Mouse (Mus musculus) heart, adult 11 months (tissue): ENCODE results near the gene Scd2.
"Not testable (repeated sequence)": the region's sequence is repeated elsewhere in the genome, so short reads cannot be mapped to it uniquely, and the experiment has no call there.

Experiments used
- DNase-seq: peaks from one replicate; pipeline ENCODE4 v3.0.0; 2022

Scd2 gene

DNA sequence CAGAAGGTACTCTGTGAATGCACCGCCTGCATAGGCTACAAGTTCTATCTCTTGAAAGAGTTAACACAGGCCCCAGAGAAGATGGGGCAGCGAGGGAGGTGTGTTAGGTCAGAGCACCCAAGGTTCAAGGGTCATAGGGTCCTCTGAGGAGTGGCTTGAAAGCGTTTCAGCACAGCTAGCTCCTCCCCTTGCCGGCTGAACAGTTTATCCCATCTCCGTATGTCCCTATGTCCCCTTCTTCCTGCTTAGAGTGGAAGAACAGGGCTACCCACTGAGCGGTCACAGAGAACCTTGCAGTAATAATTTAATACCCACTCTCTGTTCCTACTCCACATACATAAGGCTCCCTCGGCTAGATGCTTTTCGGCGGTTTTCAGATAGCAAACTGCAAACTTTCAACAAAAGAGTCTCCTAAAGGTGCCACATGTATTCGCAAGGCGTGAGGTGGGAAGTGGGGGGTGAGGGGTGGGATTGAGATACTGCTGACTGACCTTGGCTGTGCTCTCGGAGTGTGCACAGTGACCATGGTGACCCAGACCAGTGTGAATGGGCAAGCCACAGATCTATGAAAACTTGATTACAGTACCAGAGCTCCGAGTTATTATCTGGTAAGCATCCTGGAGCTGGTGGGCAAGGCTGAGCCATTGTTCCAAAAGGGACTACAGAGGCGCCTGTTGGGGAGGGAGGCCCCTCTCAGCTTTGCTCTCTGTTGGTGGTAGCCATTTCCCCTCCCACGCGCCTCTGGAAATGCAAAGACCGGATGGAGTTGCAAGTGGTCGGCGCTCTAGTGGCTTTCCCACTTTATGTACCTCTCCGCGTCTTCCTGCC, at the start of gene Scd2:
Scd2 (plus strand) TSS at position 734 of the 828 bp plus-strand sequence.
- peak; percentile 91 for DNase-seq

DNA sequence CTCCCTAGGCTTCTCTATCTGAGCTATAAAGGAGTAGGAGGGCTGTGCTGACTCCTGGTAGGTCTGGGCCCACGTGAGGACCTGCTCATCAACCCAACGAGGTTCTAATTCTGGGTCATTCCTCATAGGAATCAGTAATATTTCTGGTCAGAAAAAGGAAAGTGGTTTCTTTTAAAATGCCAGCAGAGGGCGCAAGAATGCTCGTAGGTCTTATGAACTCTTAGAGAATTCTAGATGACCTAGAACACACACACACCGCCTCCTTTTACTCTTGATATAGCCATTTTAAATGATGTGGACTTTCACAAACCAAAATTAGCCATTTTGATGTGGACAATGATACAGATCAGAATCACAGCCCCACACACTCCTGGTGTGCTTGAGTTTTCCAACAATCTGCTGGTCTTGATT, 47.7 kb upstream of the Scd2 start:
- peak; percentile 89 for DNase-seq

DNA sequence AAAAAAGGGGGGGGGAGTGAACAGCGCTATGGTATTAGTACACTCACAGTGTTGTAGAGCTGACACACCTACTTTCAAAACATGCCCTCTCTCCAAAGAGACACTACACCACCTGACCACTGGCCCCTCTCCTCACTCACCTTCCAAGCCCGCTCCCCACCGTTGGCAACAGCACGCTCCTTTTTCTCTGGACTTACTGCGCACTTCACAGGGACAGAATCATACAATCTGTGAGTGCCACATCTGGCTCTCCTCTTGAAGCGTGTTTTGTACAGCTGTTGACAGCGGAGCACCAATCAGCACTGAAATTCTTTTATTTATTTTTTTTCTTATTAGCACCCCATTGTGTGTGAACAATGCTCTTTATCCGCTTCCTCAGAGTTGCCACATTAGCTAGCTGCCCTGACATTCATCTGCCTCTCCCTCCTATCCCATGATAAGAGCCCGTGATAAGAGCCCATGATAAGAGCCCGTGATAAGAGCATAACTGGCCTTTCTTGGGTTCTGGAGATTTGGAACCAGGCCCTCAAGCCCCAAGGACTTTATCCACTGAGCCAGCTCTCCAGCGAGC, 47.0 kb upstream of the Scd2 start:
- DNase-seq, result peak; percentile 87

DNA sequence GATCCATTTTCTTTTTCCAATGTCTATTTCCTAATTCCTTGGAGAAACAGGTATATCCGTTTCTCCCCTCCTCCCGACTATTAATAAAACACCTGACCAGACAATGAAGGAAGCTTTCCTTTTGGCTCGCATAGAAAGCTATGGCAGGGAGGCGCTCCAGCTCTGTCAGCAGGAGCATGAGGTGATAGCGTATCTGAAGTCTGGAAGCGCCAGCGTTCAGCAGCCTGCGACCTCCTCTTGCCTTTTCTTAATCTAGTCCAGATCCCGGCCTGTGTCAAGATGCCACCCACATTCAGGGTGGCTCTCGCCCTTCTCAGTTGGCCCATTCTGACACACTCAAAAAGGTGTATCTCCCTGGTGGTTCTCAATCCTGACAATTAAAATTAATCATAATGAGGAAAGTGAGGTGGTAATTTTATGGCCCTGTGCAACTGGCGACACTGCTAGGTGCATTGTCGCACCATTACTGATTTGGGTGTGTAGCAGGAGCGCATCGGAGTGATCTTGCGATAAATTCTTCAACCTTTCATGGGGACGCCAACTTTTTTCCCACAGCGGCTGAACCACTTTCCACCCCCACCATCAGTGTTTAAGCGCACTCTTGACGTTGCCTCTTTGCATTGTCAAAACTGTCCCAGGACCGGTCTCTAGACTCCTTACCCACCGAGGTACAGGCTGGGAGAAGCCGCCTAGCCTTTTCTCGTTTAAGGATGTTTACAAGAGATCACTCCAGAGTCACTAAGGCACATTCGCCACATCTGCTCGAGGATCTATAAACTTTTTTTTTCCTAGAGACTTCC, 46.0 kb upstream of the Scd2 start:
- DNase-seq, result peak; percentile 93

DNA sequence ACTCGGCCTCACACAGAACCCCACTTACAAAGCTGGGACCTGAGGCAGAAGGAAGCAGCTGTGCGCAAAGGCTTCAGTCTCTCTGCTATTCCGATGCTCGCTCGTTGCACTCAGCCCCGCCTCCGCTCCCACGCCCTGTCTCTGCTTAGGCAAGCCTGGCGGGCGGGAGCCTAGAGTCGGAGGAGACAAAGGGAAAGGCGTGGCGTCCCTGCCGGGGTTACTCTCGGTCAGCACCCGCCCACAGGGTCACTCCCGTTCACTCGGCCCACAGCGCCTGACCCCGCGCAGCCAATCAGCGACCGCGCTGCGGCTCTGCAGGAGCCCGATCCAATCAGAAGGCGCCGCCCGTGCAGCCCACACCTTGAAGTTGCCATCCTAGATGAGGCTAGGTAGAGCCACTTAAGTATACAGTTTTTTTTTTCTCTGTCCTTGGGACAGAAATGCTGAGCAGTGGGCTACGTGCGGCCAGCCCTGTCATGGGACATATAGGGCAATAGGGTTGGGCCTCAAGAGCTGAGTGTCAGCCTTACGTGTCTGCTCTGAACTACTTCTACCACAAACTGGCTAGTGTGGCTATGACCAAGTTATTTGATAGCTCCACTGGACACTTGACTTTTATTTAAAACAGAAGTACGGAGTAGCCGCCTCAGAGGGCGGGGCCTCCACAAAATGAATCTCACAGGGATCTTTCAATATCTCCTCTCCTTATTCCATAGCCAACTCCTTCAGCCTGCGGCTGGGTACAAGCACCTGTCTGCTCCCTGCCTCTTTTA, 45.2 kb upstream of the Scd2 start:
- peak; percentile 100 for DNase-seq

DNA sequence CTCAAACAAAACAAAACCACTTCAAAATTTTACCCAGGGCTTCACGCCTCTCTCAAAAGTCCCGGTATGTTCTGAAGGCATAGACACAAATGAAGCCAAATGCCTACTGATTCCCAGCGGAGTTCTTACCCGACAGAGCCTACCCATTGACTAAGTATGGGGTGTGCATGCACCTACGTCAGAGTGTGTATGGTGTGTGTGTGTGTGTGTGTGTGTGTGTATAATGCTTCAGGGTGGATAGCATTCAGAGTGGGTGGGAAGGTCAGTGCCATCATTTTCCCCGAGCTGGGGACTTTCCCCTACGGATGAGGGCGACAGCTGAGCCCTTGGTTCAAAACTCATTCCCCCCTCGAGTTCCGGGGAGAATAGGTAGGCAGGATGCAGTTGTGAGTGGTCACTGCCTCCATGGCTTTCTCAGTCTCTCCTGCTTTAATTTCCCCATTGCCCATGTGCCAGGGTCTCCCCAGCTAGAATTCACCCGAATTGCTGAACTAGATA, 44.6 kb upstream of the Scd2 start:
- no peak for DNase-seq

DNA sequence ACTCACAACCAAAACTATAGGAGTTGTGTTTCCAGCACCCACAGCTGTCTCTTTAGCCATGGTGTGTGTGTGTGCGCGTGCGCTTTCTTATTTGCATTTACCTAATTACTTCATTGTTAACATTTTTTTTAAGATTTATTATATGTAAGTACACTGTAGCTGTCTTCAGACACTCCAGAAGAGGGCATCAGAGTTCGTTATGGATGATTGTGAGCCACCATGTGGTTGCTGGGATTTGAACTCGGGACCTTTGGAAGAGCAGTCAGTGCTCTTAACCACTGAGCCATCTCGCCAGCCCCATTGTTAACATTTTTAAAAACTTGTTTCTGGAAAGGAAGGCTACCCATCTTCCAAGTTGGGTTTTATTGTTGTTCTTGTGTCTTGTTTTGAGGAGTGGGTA, 42.3 kb upstream of the Scd2 start:
- DNase-seq, result peak; percentile 34

DNA sequence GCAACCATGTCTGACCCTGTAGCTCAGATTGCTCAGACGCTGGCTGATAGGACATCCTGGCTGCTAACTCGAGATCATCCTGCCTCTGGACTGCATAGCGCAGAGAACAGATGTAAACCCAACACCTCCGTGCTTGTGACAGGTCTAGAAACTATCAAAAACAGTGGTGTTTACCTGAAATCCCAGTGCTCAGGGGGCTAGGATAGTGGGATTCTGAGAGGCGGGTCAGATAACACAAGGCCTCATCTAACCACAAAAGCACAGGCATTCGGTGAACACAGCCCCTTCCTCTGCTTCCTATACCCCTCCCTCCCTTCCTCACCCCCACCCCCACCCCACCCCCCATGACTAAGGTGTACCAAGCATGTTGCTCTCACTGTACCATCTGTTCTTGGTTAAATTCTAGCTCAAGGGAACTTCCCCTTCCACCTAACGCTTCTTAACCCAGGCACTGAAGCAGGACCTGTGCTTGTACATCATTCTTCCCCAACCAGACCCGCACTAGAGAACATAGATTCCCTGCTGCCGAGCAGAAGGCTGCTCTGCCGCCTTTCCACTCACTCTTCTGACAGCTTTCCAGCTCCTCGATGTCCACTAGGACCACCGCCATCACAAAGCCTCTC, 41.4 kb upstream of the Scd2 start:
- DNase-seq, result peak; percentile 33

DNA sequence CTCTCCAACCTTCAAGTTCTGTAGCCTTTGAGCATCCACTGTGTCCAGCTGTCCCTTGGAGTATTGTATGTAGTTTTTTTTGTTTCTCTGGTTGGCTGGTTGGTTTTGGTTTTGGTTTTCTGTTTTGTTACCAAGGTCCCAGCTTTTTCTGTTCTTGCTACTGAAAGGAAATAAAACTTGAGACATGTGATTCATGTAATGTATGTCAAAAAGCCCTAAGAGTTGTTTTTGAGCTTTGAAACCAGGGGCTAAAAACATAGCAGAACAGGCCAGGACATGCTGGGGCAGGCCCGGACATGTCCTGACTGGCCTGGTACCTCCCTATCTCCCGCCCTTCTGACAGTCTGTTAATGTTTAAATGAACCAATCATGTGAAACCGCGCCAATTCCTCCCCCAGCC, 39.4 kb upstream of the Scd2 start:
- not testable (repeated sequence) for DNase-seq

DNA sequence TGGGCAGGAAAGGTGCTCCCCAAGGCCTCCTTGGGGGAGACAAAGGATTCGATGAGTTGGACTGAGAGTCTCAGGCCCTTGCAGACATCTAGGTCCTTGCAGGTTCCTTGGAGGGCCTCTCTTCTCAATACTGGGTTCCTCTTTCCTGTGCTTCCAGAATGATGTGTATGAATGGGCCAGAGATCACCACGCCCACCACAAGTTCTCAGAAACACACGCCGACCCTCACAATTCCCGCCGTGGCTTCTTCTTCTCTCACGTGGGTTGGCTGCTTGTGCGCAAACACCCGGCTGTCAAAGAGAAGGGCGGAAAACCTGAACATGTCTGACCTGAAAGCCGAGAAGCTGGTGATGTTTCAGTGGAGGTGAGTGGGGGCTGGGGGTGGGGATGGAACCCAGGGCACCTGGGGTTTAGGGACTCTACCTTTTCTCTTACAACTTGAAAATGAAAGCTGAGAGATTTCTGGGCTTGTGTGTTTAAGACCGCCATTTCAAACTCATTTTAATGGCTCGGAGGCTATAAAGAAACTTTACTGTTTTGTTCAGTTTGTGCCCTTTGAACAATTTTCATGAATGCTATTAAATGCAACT, 36.0 kb upstream of the Scd2 start:
- no peak for DNase-seq

DNA sequence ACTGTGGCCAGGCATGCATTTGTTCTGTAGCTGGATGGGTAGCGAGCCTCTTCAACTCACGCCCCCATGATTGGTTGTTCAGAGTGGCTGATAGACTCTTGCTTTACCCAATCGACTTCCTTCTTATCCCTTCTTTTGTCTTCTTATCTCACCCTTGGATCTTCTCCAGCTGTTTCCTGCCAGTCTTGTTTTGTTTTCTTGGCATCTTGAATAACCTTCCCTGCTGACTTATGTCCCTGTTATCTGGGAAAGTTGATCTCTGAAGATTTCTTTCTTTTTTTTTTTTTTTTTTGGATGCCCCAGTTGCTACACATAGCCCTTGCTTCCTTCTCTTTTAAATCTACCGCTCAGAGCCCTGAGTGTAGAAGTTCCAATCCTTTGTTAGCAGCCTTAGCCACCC, 34.0 kb upstream of the Scd2 start:
- no peak for DNase-seq

DNA sequence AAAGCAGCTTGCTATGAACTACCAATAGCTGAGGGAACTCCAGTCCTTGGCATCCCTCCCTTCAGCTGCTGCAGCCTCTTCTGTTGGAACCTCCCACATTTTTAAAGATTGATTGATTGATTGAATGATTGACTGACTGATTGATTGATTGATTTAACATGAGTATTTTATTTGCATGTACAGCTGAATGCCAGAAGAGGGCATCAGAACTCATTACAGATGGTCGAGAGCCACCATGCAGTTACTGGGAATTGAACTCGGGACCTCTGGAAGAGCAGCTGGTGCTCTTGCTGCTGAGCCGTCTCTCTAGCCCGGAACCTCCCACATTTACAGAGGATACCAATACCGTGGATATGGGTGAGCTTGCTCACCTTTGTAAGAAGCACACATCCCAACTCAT, 33.0 kb upstream of the Scd2 start:
- no peak for DNase-seq

DNA sequence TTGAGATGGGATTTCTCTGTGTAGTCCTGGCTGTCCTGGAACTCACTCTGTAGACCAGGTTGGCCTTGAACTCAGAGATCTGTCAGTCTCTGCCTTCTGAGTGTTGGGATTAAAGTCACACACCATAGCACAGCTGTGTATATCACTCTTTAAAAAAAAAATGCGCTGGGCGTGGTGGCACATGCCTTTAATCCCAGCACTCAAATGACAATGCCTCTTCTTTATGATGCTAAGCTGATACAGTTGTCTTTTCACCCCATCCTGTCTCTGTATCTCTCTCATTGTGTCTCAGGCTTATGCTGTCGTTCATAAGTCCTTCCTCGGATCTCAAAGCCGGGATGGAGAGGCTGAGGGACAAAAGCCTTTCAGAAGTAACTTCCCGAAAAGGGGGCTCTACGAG, 31.7 kb upstream of the Scd2 start:
- DNase-seq, result no peak

DNA sequence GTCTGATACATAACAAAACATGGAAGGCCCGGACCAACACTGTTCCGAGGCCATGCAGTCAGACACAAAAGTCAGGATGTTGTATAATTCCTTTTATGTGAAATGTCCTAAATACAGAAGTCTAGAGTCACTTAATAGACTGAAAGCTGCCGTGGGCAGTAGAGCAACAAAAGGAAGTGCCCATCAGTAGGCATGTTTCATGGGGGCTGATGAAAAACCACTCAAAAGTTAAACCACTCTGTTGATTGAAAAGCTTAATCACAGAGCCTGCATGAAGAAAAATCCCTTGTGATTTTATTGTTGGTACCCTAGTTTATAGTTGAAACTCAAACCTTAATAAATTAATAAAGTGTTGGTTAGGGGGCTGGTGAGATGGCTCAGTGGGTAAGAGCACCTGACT, 29.9 kb upstream of the Scd2 start:
- no peak for DNase-seq

DNA sequence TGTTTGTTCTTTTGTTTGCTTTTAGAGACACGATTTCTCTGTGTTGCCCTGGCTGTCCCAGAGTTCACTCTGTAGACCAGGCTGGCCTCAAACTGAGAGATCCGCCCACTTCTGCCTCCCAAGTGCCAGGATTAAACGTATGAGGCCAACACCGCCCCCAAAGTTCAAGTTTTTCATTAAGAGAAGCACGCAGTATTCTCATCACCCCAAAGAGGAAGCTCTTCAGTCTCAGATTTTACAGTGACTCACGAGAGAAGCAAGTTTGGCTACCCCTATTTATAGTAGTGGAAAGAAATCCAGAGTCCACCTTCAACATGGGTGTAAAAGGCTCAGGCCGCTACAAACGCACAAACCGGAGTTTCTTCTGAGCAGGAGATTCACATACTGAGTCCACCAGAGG, 29.2 kb upstream of the Scd2 start:
- no peak for DNase-seq

DNA sequence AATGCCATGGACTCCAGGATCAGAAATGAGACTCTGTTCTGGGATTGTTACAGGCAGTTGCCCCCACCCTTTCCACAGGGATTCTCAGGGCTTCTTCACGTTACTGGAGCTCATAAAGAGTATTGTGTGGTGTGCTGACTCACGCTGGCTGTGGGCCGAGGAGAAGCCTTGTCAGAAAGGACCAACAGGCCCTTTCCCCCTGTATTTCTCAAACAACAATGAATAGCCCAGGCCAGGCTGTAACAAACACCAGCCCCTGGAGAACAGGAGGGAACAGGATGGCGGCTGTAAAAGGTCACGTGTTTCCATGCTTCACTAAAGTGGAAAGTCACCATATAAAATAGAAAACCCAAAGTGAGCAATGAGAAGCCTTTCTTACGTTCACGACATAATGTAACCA, 28.2 kb upstream of the Scd2 start:
- peak; percentile 96 for DNase-seq

DNA sequence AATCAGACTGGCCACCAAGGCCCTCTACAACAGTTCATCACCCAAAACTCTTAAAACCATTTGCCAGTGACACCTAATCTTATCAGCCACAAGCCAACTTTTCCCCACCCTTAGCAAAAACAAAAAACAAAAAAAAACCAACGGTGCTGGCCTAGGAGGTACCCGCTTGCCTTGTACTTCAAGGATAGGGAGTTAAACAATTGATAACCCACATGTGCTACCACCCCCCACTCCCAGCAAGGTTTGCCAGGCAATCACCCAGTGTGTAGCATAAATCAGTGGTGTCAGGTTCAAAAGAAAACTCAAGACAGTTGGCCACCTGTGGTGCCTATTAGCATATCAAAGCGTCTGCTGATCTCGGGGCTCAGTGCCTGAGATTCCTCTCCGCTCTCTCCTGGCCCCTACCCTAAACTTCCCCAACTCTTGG, 27.6 kb upstream of the Scd2 start:
- no peak for DNase-seq

DNA sequence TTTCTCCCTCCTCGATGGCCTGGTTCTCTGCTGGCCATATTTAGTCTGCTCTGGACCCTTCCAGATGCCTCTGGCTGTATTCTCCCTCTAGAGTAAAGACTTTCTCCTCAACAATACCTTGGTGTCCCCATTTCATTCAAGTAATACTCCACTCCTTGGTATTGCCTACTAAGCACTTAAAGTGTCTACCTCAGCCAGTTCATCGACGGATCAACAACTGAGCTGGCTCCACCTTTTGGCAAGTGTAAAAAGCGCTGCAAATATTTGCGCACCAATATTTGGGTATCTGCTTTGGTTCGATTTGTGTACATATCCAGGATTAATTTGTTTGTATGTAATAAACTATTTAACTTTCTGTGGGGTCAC, 27.0 kb upstream of the Scd2 start:
- DNase-seq, result no peak

DNA sequence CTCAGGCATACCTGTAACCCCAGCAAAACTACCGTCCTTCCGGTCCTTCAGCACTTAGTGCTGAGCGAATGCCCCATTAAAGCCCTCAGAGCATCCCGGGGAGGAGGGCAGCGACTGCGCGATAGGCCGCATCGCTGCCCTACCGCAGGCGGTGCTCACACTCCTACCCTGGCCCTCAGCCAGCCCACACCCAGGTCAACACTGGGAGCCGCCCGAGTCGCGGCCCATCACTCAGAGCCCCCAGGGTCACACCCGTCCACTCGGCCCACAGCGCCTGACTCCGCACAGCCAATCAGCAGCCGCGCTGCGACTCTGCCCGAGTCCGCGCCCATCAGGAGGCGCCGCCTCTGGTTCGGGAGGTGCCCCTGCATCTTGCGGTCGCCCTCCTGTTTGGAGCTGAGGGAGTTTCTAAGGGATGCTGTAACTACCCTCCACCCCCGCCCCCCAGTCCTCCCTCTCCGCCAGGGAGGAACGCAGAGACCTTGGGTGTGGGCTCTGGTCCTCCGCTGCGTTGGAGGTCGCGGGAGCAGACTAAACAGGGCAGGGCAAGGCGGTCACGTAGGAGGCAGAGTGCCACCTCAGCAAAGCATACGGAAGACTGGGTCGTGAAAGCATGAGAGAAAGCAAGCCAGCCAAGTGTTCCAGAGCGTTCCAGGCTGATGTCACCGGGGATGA, 26.5 kb upstream of the Scd2 start:
- DNase-seq, result peak; percentile 100

DNA sequence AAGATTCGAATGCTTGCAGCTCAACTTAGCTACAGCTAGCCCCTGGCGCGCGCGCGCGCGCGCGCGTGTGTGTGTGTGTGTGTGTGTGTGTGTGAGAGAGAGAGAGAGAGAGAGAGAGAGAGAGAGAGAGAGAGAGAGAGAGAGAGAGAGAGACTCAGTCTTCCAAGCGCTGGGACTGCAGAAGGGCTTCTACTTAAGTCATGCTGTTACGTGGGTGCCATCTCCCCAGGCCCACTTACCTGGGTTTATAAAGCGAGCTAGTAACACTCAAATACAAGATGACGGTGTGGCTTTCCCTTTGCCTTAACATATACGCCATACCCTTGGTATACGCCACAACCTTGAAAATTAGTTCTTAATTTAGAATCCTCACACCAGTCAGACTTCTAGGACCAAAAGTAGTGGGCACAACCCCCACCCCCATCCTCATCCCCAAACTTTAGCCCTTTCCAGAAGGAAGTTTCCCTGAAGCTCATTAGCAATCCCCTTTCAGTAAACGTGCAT, 25.9 kb upstream of the Scd2 start:
- DNase-seq, result no peak

DNA sequence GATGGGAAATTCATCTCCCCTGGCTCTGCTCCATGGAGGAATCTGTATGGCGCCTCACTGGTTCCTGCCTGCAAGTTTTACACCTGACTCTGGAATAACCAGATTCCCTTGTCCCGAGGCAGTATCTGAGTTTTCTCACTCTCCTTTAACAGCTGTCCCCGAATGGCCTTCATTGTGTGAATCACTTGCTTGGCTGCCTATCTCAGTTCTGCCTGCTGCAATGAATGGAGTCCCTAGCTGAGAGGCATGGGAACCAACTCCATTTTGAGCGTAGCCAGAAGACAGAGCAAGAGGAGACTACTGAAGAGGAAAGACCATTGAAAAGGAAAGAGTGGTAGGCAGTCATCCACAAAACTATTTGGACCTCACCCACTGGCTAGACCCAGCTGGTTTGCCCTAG, 19.8 kb upstream of the Scd2 start:
- DNase-seq, result no peak
